Mouse (Mus musculus) stomach, embryonic 16.5 days (tissue): ENCODE results near the gene Rnpep. TPM values are rescaled to one million over a fixed set of nuclear protein-coding genes. Genes with fewer than 3 reads are reported as not detected.
A peak's percentile ranks its signal among the peaks of the same experiment; 100 is the strongest.

Experiments
- ATAC-seq: fragments of 200-750 bp; cut with Nextera tagmentation; 2 replicates; pipeline ENCODE4 v1.8.0; 2017; ENCODE audit warnings: moderate number of reproducible peaks, moderate TSS enrichment; ENCODE audit not compliant: insufficient read depth, low FRiP score
- H3K27ac ChIP-seq: fragments of 300-500 bp; sonication (generic); 2 replicates; pipeline ENCODE4 v1.5.1; 2014; ENCODE audit warnings: low read length
- H3K27me3 ChIP-seq: fragments of 300-500 bp; sonication (generic); 2 replicates; pipeline ENCODE4 v1.6.1; 2014; ENCODE audit warnings: low read length, control low read depth, mixed read lengths; ENCODE audit not compliant: control insufficient read depth, insufficient read depth
- H3K36me3 ChIP-seq: fragments of 300-500 bp; sonication (generic); 2 replicates; pipeline ENCODE4 v1.6.1; 2014; ENCODE audit warnings: low read length; ENCODE audit not compliant: control insufficient read depth, insufficient read depth
- H3K4me1 ChIP-seq: fragments of 300-500 bp; sonication (generic); 2 replicates; pipeline ENCODE4 v1.6.1; 2014; ENCODE audit warnings: low read length, control low read depth, mixed read lengths; ENCODE audit not compliant: control insufficient read depth, insufficient read depth
- H3K4me2 ChIP-seq: fragments of 300-500 bp; sonication (generic); 2 replicates; pipeline ENCODE4 v1.6.1; 2014; ENCODE audit warnings: low read depth, low read length, mixed read lengths
- H3K4me3 ChIP-seq: fragments of 300-500 bp; sonication (generic); replicated peaks from 2 replicates; pipeline ENCODE4 v1.5.1; 2014; ENCODE audit warnings: mild to moderate bottlenecking, low read length
- H3K9ac ChIP-seq: fragments of 300-500 bp; sonication (generic); 2 replicates; pipeline ENCODE4 v1.6.1; 2014; ENCODE audit warnings: low read length
- H3K9me3 ChIP-seq: fragments of 300-500 bp; sonication (generic); replicated peaks from 2 replicates; pipeline ENCODE4 v1.6.1; 2016; ENCODE audit warnings: low read length, control low read depth; ENCODE audit not compliant: control insufficient read depth
- WGBS: fragments of 180-500 bp; shearing (Covaris S2); extraction: QIAGEN DNeasy Blood & Tissue Kit; methylation state at CpG from one replicate; pipeline ENCODE4 v1.1.7; 2014; 5-methylcytosine and 5-hydroxymethylcytosine counted together
- polyA plus RNA-seq: library from polyadenylated mRNA; unstranded; fragments of >200 nt; fragmentation: Nextera tagmentation; extraction: Ambion mirVana; gene quantifications from 2 replicates; pipeline ENCODE4 v1.2.1, GENCODE M21; 2015

Rnpep gene
- polyA plus RNA-seq, 1 experiment from 2014 or later = 131 TPM

DNA sequence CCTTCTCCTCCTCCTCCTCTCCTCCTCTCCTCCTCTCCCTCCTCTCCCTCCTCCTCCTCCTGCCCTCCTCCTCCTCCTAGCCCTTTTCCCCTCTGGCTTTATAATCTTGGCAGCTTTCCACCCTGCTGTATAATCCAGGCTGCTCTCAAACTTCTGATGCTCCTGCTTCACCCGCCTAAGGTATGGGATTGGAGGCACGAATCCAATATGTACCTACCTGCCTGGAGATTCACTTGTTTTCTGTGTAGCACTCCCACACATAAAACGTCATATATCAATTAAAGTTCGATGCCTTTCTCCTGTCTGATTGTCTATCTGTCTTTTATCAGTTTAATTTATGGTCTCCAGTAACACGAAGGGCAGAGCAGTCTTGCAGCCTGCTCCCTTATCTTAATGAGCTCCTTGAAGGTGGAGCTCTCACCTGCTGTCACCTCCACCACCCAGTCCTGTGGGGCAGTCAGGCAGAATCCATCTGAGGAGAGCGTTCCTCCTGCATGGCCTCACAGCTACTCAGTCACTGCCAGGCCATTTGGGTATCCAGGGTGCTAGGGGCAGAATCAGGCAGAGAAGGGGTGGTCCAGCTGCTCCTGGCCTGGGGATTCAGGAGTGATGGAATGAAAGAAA lies 58.8 kb downstream of the Rnpep start:
- H3K27me3 ChIP-seq = no peaks in the 10 kb centered on the region
- ATAC-seq = peak; percentile 27; the same call in 1 of the 2 replicates
- no peaks in the 10 kb centered on the region for H3K36me3 ChIP-seq
- no peaks in the 10 kb centered on the region for H3K9me3 ChIP-seq
- H3K4me3 ChIP-seq = no peak overlapping the region
- H3K27ac ChIP-seq = peak overlapping the region; percentile 1; the same call in 1 of the 2 replicates
- no peak overlapping the region for H3K9ac ChIP-seq
- no peak overlapping the region for H3K4me2 ChIP-seq
- 20% methylated on average over 6 of the region's 6 CpGs for WGBS
- H3K4me1 ChIP-seq = peaks cover 5% of the 10 kb centered on the region

DNA sequence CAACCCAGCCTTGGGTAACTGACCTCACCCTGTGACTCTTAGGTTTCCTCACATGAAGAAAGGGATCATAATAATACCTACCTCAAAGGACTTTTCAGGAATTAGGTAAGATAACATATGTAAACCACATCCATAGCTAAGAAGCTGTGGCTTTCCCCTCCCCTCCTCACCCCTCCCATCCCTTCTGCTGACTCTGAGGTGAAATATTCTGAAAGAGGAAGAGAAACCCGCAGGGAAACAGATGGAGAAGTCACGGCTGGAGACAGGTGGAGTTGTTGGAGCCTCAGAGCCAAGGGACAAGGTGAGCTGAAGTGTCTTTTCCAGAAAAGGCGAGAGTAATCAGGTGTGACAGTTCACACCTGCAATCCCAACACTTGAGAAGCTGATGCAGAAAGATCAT lies 59.7 kb downstream of the Rnpep start:
- H3K9ac ChIP-seq = no peak overlapping the region
- peaks cover 5% of the 10 kb centered on the region for H3K4me1 ChIP-seq
- H3K36me3 ChIP-seq = no peaks in the 10 kb centered on the region
- H3K4me3 ChIP-seq = no peak overlapping the region
- ATAC-seq = no peak
- H3K27me3 ChIP-seq = no peaks in the 10 kb centered on the region
- WGBS = 69% methylated on average over 3 of the region's 3 CpGs
- H3K27ac ChIP-seq = no peak overlapping the region
- no peak overlapping the region for H3K4me2 ChIP-seq
- no peaks in the 10 kb centered on the region for H3K9me3 ChIP-seq

DNA sequence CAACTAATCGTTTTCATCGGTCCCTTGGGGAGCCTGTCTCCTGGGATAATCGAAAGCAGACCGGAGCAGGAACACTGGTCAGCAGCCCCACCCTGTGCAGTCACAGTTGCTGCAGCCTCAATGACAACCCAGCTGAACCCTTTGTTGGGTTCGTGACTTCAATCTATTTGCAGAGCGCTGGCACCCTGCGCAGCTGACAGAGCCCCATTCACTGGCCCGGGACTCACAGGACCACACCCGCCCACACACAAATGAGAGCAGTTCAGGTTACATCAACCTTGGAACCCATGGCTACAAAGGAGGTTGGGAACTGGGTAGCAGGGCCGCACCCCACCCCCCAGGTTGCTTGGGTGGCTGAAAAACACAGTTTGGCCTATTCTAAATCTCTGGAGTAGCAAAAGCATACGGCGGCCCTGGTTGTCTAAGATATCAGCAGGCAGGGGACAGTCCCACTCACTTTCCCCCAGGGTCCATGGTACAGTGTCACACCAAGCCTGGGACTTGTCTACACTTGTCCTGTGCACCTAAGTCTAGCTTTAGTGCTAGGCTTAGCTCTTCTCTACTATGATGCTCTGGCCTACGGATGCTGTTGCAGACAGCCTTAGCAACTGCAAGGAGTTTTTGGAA lies 66.2 kb downstream of the Rnpep start:
- ATAC-seq = peak; percentile 91
- Histone ChIP-seq H3K27me3 (no peaks in the 10 kb centered on the region), H3K9ac (peak overlapping the region; percentile 48), H3K4me3 (no peak overlapping the region), H3K4me1 (peaks cover 8% of the 10 kb centered on the region), H3K9me3 (no peaks in the 10 kb centered on the region), H3K4me2 (peak overlapping the region; percentile 21; the same call in 1 of the 2 replicates), H3K27ac (peak overlapping the region; percentile 80), H3K36me3 (no peaks in the 10 kb centered on the region)
- WGBS = 53% methylated on average over 13 of the region's 13 CpGs

DNA sequence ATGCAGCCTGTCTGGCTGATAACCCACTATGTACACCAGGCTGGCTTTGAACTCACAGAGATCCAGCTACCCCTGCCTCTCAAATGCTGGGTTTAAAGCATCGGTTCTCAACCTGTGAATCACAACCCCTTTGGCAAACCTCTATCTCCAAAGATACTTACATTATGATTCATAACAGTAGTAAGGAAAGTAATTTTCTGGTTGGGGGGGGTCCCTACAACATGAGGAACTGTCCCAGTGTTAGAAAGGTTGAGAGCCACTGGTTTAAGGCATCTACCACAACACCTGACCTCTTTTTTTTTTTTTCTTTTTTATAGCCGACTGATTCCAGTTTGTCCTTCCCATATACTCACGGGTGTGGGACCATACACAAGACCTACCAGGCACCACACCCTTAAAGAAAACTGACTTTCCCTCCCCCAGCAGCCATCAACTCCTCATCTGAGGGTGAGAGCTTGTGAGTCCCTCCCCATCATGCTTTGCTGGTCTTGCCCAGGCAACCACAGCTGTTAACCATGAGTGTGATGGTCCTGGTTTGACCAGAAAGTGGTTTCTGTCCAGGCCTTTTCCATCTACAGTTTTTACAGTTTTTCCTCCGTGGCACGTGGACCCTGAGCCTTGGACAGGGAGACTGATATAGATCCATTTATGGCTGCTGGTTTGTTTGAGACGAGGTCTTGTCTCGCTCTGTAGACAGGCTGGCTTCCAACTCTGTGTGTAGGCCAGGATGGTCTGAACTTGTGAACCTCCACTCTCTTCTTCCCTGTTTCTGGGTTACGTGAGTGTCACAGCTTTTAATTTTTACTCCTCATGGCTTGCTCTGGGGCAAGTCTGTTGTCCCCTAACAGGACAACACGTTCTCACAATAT lies 69.9 kb downstream of the Rnpep start:
- ATAC-seq = no peak
- 73% methylated on average over 9 of the region's 9 CpGs for WGBS

More for the DNA sequence above, 69.9 kb downstream of the Rnpep start:
- H3K4me3 ChIP-seq = no peak overlapping the region
- peaks cover 10% of the 10 kb centered on the region for H3K4me1 ChIP-seq
- H3K9ac ChIP-seq = no peak overlapping the region
- no peaks in the 10 kb centered on the region for H3K36me3 ChIP-seq
- no peak overlapping the region for H3K4me2 ChIP-seq
- H3K9me3 ChIP-seq = no peaks in the 10 kb centered on the region
- no peaks in the 10 kb centered on the region for H3K27me3 ChIP-seq
- H3K27ac ChIP-seq = no peak overlapping the region

Other genes with a start within 250 kb of the Rnpep start
- gene Lgr6, start 178.8 kb downstream of the Rnpep start, polyA plus RNA-seq = 1.1 and 1.2 TPM in 2 replicates
- gene Ptpn7, start 151.4 kb downstream of the Rnpep start, polyA plus RNA-seq = 1.6 and 2.8 TPM in 2 replicates
- 35.3 and 37.6 TPM in 2 replicates for gene Arl8a, start 137.3 kb downstream of the Rnpep start, polyA plus RNA-seq
- 0.90 and 1.3 TPM in 2 replicates for gene Gpr37l1, start 116.4 kb downstream of the Rnpep start, polyA plus RNA-seq
- gene Elf3, start 25.5 kb downstream of the Rnpep start, polyA plus RNA-seq = 161 and 211 TPM in 2 replicates
- gene Timm17a, start 29.7 kb upstream of the Rnpep start, polyA plus RNA-seq = 194 and 219 TPM in 2 replicates
- 17.5 and 20.2 TPM in 2 replicates for gene Lmod1, start 40.7 kb upstream of the Rnpep start, polyA plus RNA-seq
- 37.2 and 38.8 TPM in 2 replicates for gene Shisa4, start 91.2 kb upstream of the Rnpep start, polyA plus RNA-seq
- 92.4 and 94.8 TPM in 2 replicates for gene Ipo9, start 146.4 kb upstream of the Rnpep start, polyA plus RNA-seq